Mouse (Mus musculus) cerebellum, postnatal 36 days (tissue): Measurements from ENCODE around the gene Rab12.

Experiments used
- DNase-seq, 2 experiments: peaks; one replicate each; pipeline ENCODE4 v3.0.0; 2021 to 2022; ENCODE audit warnings: mixed read lengths in 2 of 2

Gene Rab12

DNA sequence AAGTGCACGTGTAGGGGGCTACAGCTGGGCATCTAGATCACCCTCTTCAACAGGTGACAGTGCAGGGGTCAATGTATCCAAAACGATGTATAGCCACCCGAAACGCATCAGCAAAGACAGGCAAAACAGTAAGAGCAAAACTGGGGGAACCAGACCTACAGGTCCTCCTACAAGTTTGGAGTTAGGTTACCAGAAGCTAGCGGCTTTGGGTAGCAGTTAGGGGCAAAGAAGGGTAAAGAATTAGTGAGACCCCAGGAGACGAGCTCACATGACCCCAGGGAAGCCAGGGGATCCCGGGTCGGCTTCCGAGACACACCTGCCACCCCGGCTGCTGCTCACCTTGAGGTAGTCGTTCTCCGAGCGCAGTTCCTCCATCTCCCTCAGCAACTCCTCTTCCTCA lies 71.6 kb downstream of the Rab12 start:
- no peak for DNase-seq

- peak; percentile 41 to 62 for DNase-seq
Observed at GRCm38 (mm10) chr17:66447007-66447312, 72.6 kb downstream of the Rab12 start.

GRCm38 (mm10) chr17:66446196-66447006 lies 73.1 kb downstream of the Rab12 start:
- DNase-seq: peak; percentile 39 to 50
